Mouse (Mus musculus) midbrain, embryonic 16.5 days (tissue): ENCODE results near the gene Cdc45. TPM values are rescaled to one million over a fixed set of nuclear protein-coding genes. Genes with fewer than 3 reads are reported as not detected.

Experiments
- polyA plus RNA-seq: library from polyadenylated mRNA; unstranded; fragments of >200 nt; fragmentation: Nextera tagmentation; extraction: Ambion mirVana; gene quantifications from 2 replicates; pipeline ENCODE4 v1.2.1, GENCODE M21; 2015

The Cdc45 gene
- polyA plus RNA-seq, 1 experiment from 2014 or later, result 4.4 TPM

Other genes with a start within 250 kb of the Cdc45 start
- 0.33 and 0.66 TPM in 2 replicates for gene Tbx1, start 221.3 kb downstream of the Cdc45 start, polyA plus RNA-seq
- gene Gp1bb, start 189.6 kb downstream of the Cdc45 start, polyA plus RNA-seq, result 9.4 and 9.8 TPM in 2 replicates
- 23.3 and 24.6 TPM in 2 replicates for gene Gm49601, start 185.6 kb downstream of the Cdc45 start, polyA plus RNA-seq
- 240 and 262 TPM in 2 replicates for gene Sept5, start 182.0 kb downstream of the Cdc45 start, polyA plus RNA-seq
- gene Cldn5, start 35.1 kb downstream of the Cdc45 start, polyA plus RNA-seq, result 104 and 105 TPM in 2 replicates
- gene Ufd1, start 208 bp downstream of the Cdc45 start, polyA plus RNA-seq, result 106 and 107 TPM in 2 replicates
- 45.8 and 50.3 TPM in 2 replicates for gene 2510002D24Rik, start 24.6 kb upstream of the Cdc45 start, polyA plus RNA-seq
- gene Gm28539, start 24.6 kb upstream of the Cdc45 start, polyA plus RNA-seq, result not detected in 2 replicates
- gene Mrpl40, start 64.9 kb upstream of the Cdc45 start, polyA plus RNA-seq, result 64.6 and 65.8 TPM in 2 replicates
- gene Hira, start 65.0 kb upstream of the Cdc45 start, polyA plus RNA-seq, result 18.5 and 20.5 TPM in 2 replicates